In the genomic region with DNA sequence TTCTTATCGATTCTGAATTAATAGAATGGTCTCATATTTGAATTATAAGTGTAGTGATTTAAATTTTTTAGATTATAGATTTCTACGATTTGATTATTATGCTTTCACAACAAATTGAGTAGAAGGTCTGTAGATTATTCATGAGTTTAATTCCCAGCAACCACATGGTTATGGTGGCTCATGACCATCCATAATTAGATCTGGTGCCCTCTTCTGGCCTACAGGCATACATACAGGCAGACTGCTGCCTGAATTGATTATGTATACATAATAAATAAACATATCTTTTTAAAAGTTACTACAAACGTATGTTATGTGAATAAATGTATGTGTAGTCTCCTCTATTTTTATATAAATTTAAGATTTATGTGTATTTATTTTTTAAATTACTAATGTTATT, we compare ENCODE assay signal across 11 mouse cellular contexts.
A peak's percentile ranks its signal among the peaks of the same experiment; 100 is the strongest.
DNase-seq lines count a peak whose midpoint lies in the region; ATAC-seq and TF ChIP-seq lines count a peak whose summit lies in the region.
"Had no signal": no experiment of that assay in that cellular context is flagged by ENCODE, and none has a peak within 500 bp of the region (broad histone marks: within the 10 kb centered on the region; RNA-seq: fewer than 3 reads in every experiment).

No protein-coding gene starts in this region.

- H3K4me3 ChIP-seq in hindbrain, embryonic 11.5 days (ENCODE audit: low read depth, low read length) = no peak overlapping the region
- no peak overlapping the region for H3K4me3 ChIP-seq in hindbrain, embryonic 10.5 days
- no peak overlapping the region for H3K4me3 ChIP-seq in midbrain, embryonic 14.5 days (replicated peaks; ENCODE audit: low read depth, low read length)
- no peak overlapping the region for H3K4me3 ChIP-seq in midbrain, embryonic 13.5 days (replicated peaks)
- H3K4me3 ChIP-seq: liver, embryonic 13.5 days; neural tube, embryonic 12.5 days had no signal

- H3K4me2 ChIP-seq in hindbrain, embryonic 11.5 days (replicated peaks; ENCODE audit: low read depth, low read length) = no peak overlapping the region
- H3K4me2 ChIP-seq in midbrain, embryonic 14.5 days (ENCODE audit: low read length) = no peak overlapping the region
- no peak overlapping the region for H3K4me2 ChIP-seq in midbrain, embryonic 13.5 days (replicated peaks)
- H3K4me2 ChIP-seq: liver, embryonic 13.5 days; neural tube, embryonic 12.5 days had no signal

- DNase-seq in hindbrain, embryonic 11.5 days (ENCODE audit: low spot score) = peak; percentile 23
- no peak for DNase-seq in hindbrain, embryonic 10.5 days (ENCODE audit: low spot score)
- peak; percentile 50 for DNase-seq in midbrain, embryonic 14.5 days
- peak; percentile 49 for DNase-seq in brain, embryonic 14.5 days (ENCODE audit: low read depth)
- DNase-seq in ovary, postnatal 14 days (ENCODE audit: low spot score) = no peak
- DNase-seq in testis, postnatal 14 days (ENCODE audit: low spot score) = no peak
- DNase-seq: liver, embryonic 13.5 days; right cerebral cortex, adult 18-20 months had no signal

- H3K9me3 ChIP-seq in hindbrain, embryonic 11.5 days (ENCODE audit: control insufficient read depth, low read length) = no peaks in the 10 kb centered on the region
- H3K9me3 ChIP-seq in hindbrain, embryonic 10.5 days = no peaks in the 10 kb centered on the region
- no peaks in the 10 kb centered on the region for H3K9me3 ChIP-seq in midbrain, embryonic 14.5 days (ENCODE audit: control insufficient read depth, low read length)
- H3K9me3 ChIP-seq in midbrain, embryonic 13.5 days = no peaks in the 10 kb centered on the region
- H3K9me3 ChIP-seq: liver, embryonic 13.5 days; neural tube, embryonic 12.5 days had no signal

- TF ChIP-seq POLR2A in brain, embryonic 14.5 days (IDR thresholded peaks at IDR 0.05; ENCODE audit: borderline replicate concordance, extremely low read depth, insufficient read depth, insufficient read length, poor library complexity, severe bottlenecking) = no peak

- no peaks in the 10 kb centered on the region for H3K27me3 ChIP-seq in hindbrain, embryonic 11.5 days (ENCODE audit: control insufficient read depth, insufficient read depth, low read length)
- H3K27me3 ChIP-seq in hindbrain, embryonic 10.5 days (ENCODE audit: insufficient read depth, poor library complexity, severe bottlenecking) = no peaks in the 10 kb centered on the region
- no peaks in the 10 kb centered on the region for H3K27me3 ChIP-seq in midbrain, embryonic 14.5 days (ENCODE audit: control insufficient read depth, insufficient read depth, low read length)
- H3K27me3 ChIP-seq in midbrain, embryonic 13.5 days = no peaks in the 10 kb centered on the region
- H3K27me3 ChIP-seq: liver, embryonic 13.5 days; neural tube, embryonic 12.5 days had no signal

- ATAC-seq in hindbrain, embryonic 11.5 days (ENCODE audit: low FRiP score) = peak; percentile 66; the same call in 1 of the 2 replicates
- no peak for ATAC-seq in midbrain, embryonic 14.5 days (ENCODE audit: low FRiP score, low TSS enrichment)
- no peak for ATAC-seq in midbrain, embryonic 13.5 days
- ATAC-seq: intestine, embryonic 16.5 days had no signal

- TF ChIP-seq CTCF in brain, embryonic 14.5 days (IDR thresholded peaks at IDR 0.05; ENCODE audit: borderline replicate concordance, extremely low read depth, insufficient read depth, insufficient read length) = peak; percentile 36; the same call in 1 of the 2 replicates

- no peak overlapping the region for H3K27ac ChIP-seq in hindbrain, embryonic 11.5 days (ENCODE audit: low read depth, low read length)
- no peak overlapping the region for H3K27ac ChIP-seq in hindbrain, embryonic 10.5 days
- H3K27ac ChIP-seq in midbrain, embryonic 14.5 days (replicated peaks; ENCODE audit: low read depth, low read length) = no peak overlapping the region
- H3K27ac ChIP-seq in midbrain, embryonic 13.5 days = no peak overlapping the region
- H3K27ac ChIP-seq: liver, embryonic 13.5 days; neural tube, embryonic 12.5 days had no signal

- H3K9ac ChIP-seq in hindbrain, embryonic 11.5 days (ENCODE audit: low read depth, low read length) = no peak overlapping the region
- no peak overlapping the region for H3K9ac ChIP-seq in midbrain, embryonic 14.5 days (replicated peaks; ENCODE audit: low read length)
- no peak overlapping the region for H3K9ac ChIP-seq in midbrain, embryonic 13.5 days (replicated peaks)
- H3K9ac ChIP-seq: liver, embryonic 13.5 days; neural tube, embryonic 12.5 days had no signal

- 70% methylated on average over 3 of the region's 3 CpGs for WGBS in hindbrain, embryonic 11.5 days
- 65% methylated on average over 3 of the region's 3 CpGs for WGBS in hindbrain, embryonic 10.5 days
- WGBS in midbrain, embryonic 14.5 days = 69% methylated on average over 3 of the region's 3 CpGs
- 63% methylated on average over 3 of the region's 3 CpGs for WGBS in midbrain, embryonic 13.5 days

- H3K4me1 ChIP-seq in hindbrain, embryonic 11.5 days (replicated peaks; ENCODE audit: control insufficient read depth, insufficient read depth, low read length) = no peaks in the 10 kb centered on the region
- no peaks in the 10 kb centered on the region for H3K4me1 ChIP-seq in hindbrain, embryonic 10.5 days (replicated peaks)
- no peaks in the 10 kb centered on the region for H3K4me1 ChIP-seq in midbrain, embryonic 14.5 days (ENCODE audit: control insufficient read depth, insufficient read depth, low read length)
- H3K4me1 ChIP-seq in midbrain, embryonic 13.5 days (replicated peaks) = no peaks in the 10 kb centered on the region
- H3K4me1 ChIP-seq: liver, embryonic 13.5 days; neural tube, embryonic 12.5 days had no signal

- H3K36me3 ChIP-seq in hindbrain, embryonic 11.5 days (ENCODE audit: control insufficient read depth, insufficient read depth, low read length) = no peaks in the 10 kb centered on the region
- H3K36me3 ChIP-seq in hindbrain, embryonic 10.5 days = no peaks in the 10 kb centered on the region
- no peaks in the 10 kb centered on the region for H3K36me3 ChIP-seq in midbrain, embryonic 14.5 days (ENCODE audit: control insufficient read depth, insufficient read depth, low read length)
- H3K36me3 ChIP-seq in midbrain, embryonic 13.5 days = no peaks in the 10 kb centered on the region
- H3K36me3 ChIP-seq: liver, embryonic 13.5 days; neural tube, embryonic 12.5 days had no signal

Comparison
In these comparisons a context has a peak if more than half of its experiments do, and no peak if none do; other contexts are left out.
1. DNase-seq: peak in hindbrain, embryonic 11.5 days (single experiment), midbrain, embryonic 14.5 days (single experiment) and brain, embryonic 14.5 days (single experiment); none in hindbrain, embryonic 10.5 days (single experiment), ovary, postnatal 14 days (single experiment) and testis, postnatal 14 days (single experiment).